Mouse (Mus musculus) embryonic stem cell, embryonic (primary cell): ENCODE data around the gene Nrxn2.

ENCODE experiments used
- CTCF ChIA-PET, 4 experiments: fragments of 300-600 bp in 2 of 4; fragments of 350-600 bp in 2 of 4; sonication (Branson Sonifier 250); formaldehyde crosslinking; loops; one replicate each; lab custom pipeline; 2022; ENCODE audit warnings: inconsistent platforms in 2 of 4; lab: Charles Lee
- POLR2A ChIA-PET, 4 experiments: fragments of 300-600 bp in 2 of 4; fragments of 350-600 bp in 2 of 4; sonication (Branson Sonifier 250); formaldehyde crosslinking; loops; one replicate each; lab custom pipeline; 2022; ENCODE audit warnings: antibody characterized with exemption in 4 of 4, inconsistent platforms in 1 of 4; lab: Charles Lee

Nrxn2 gene

GRCm38 (mm10) chr19:6497150-6497801 is 78.7 kb downstream of the Nrxn2 start:
- ChIA-PET CTCF (interaction anchor here in 3 of 4 experiments (0.6 to 2.7 kb wide), 8 partner anchors 55 to 175 kb away, joined by 3 to 12 read pairs (median 4); partner anchors contain the start of gene Pygm (in 1 of the 3)), POLR2A (interaction anchor here in 3 of 4 experiments (0.6 to 1.2 kb wide), 5 partner anchors 18 to 936 kb away, joined by 3 to 6 read pairs (median 4); no protein-coding TSS in a partner anchor)

GRCm38 (mm10) chr19:6497803-6498202 is 79.3 kb downstream of the Nrxn2 start:
- ChIA-PET POLR2A (interaction anchor here in 3 of 4 experiments (0.6 to 1.7 kb wide), 3 partner anchors 19 to 47 kb away, joined by 3 to 4 read pairs (median 4); no protein-coding TSS in a partner anchor), CTCF (interaction anchor here in 3 of 4 experiments (0.5 to 1.4 kb wide), 7 partner anchors 54 to 689 kb away, joined by 3 to 5 read pairs (median 3); no protein-coding TSS in a partner anchor)

GRCm38 (mm10) chr19:6498350-6499131 is 80.0 kb downstream of the Nrxn2 start:
- ChIA-PET CTCF (interaction anchor here in 2 of 4 experiments (0.5 to 1.4 kb wide), 4 partner anchors 53 to 688 kb away, joined by 3 read pairs; no protein-coding TSS in a partner anchor), POLR2A (interaction anchor here in 2 of 4 experiments (0.6 to 1.7 kb wide), 3 partner anchors 9 to 47 kb away, joined by 3 to 4 read pairs (median 4); no protein-coding TSS in a partner anchor)

GRCm38 (mm10) chr19:6499860-6500635 is 81.5 kb downstream of the Nrxn2 start:
- ChIA-PET POLR2A (interaction anchor here in 1 of 4 experiments (0.6 to 0.9 kb wide), 2 partner anchors 49 to 67 kb away, joined by 3 read pairs; no protein-coding TSS in a partner anchor), CTCF (interaction anchor here in 2 of 4 experiments (0.5 to 0.6 kb wide), 3 partner anchors 10 to 348 kb away, joined by 3 to 4 read pairs (median 4); no protein-coding TSS in a partner anchor)

- ChIA-PET POLR2A (interaction anchor here in 2 of 4 experiments (0.9 to 1.4 kb wide), 2 partner anchors 48 kb away, joined by 3 read pairs; no protein-coding TSS in a partner anchor), CTCF (interaction anchor here in 2 of 4 experiments (0.5 to 1.2 kb wide), 6 partner anchors 9 to 347 kb away, joined by 3 to 8 read pairs (median 4); no protein-coding TSS in a partner anchor)
These were observed 82.1 kb downstream of the Nrxn2 start for GRCm38 (mm10) chr19:6500636-6501025.

GRCm38 (mm10) chr19:6502035-6502541 is 83.6 kb downstream of the Nrxn2 start:
- ChIA-PET CTCF (interaction anchor here in 3 of 4 experiments (0.6 to 1.3 kb wide), 9 partner anchors 10 to 96 kb away, joined by 3 to 9 read pairs (median 4); no protein-coding TSS in a partner anchor), POLR2A (interaction anchor here (0.5 to 2.5 kb wide), 19 partner anchors 8 to 420 kb away, joined by 3 to 10 read pairs (median 4); partner anchors contain the start of gene Esrra (in 1 of the 4))

- CTCF ChIA-PET = interaction anchor here in 3 of 4 experiments (0.6 to 1.3 kb wide), 7 partner anchors 10 to 161 kb away, joined by 3 to 9 read pairs (median 4); no protein-coding TSS in a partner anchor
- POLR2A ChIA-PET = interaction anchor here in 2 of 4 experiments (0.9 to 2.5 kb wide), 14 partner anchors 10 to 419 kb away, joined by 3 to 10 read pairs (median 4); partner anchors contain the start of gene Esrra (in 1 of the 2)
These were observed 84.2 kb downstream of the Nrxn2 start for GRCm38 (mm10) chr19:6502543-6503319.

- CTCF ChIA-PET = interaction anchor here in 2 of 4 experiments (1.1 kb wide), 2 partner anchors 12 kb away, joined by 3 to 5 read pairs; no protein-coding TSS in a partner anchor
- POLR2A ChIA-PET = interaction anchor here in 2 of 4 experiments (0.5 to 1.3 kb wide), 6 partner anchors 10 to 440 kb away, joined by 3 to 5 read pairs (median 3); partner anchors contain the start of genes Prdx5 (in 1 of the 2) and Trmt112 (in 1 of the 2)
These were observed 85.6 kb downstream of the Nrxn2 start for GRCm38 (mm10) chr19:6503926-6504655.

- ChIA-PET CTCF (interaction anchor here in 2 of 4 experiments (1.1 kb wide), 2 partner anchors 12 to 13 kb away, joined by 3 to 5 read pairs; no protein-coding TSS in a partner anchor), POLR2A (interaction anchor here in 2 of 4 experiments (0.5 to 1.1 kb wide), 4 partner anchors 52 to 439 kb away, joined by 3 to 5 read pairs (median 3); partner anchors contain the start of genes Prdx5 (in 1 of the 2) and Trmt112 (in 1 of the 2))
These were observed 86.1 kb downstream of the Nrxn2 start for GRCm38 (mm10) chr19:6504656-6505045.

- CTCF ChIA-PET = interaction anchor here in 1 of 4 experiments (0.6 to 1.3 kb wide), 6 partner anchors 15 to 486 kb away, joined by 3 to 7 read pairs (median 4); no protein-coding TSS in a partner anchor
- POLR2A ChIA-PET = interaction anchor here in 2 of 4 experiments (0.9 to 2.6 kb wide), 9 partner anchors 8 to 357 kb away, joined by 3 to 11 read pairs (median 5); no protein-coding TSS in a partner anchor
These were observed 88.9 kb downstream of the Nrxn2 start for GRCm38 (mm10) chr19:6507393-6507792.

GRCm38 (mm10) chr19:6509881-6510280 is 91.3 kb downstream of the Nrxn2 start:
- CTCF ChIA-PET = interaction anchor here in 2 of 4 experiments (0.7 to 1.1 kb wide), 2 partner anchors 9 to 18 kb away, joined by 3 read pairs; no protein-coding TSS in a partner anchor
- POLR2A ChIA-PET = interaction anchor here in 1 of 4 experiments (1.1 kb wide), 1 partner anchor 8 kb away, joined by 3 read pairs; no protein-coding TSS in a partner anchor

- ChIA-PET CTCF (interaction anchor here in 2 of 4 experiments (0.7 to 1.1 kb wide), 3 partner anchors 10 to 207 kb away, joined by 3 to 4 read pairs (median 3); no protein-coding TSS in a partner anchor), POLR2A (interaction anchor here in 2 of 4 experiments (0.6 to 1.1 kb wide), 2 partner anchors 9 to 184 kb away, joined by 3 read pairs; no protein-coding TSS in a partner anchor)
These were observed 92.0 kb downstream of the Nrxn2 start for GRCm38 (mm10) chr19:6510546-6510945.

- POLR2A ChIA-PET = interaction anchor here in 3 of 4 experiments (0.9 to 2.5 kb wide), 8 partner anchors 11 to 683 kb away, joined by 3 to 10 read pairs (median 4); no protein-coding TSS in a partner anchor
- CTCF ChIA-PET = interaction anchor here (0.6 to 2.2 kb wide), 12 partner anchors 12 to 96 kb away, joined by 3 to 11 read pairs (median 4); no protein-coding TSS in a partner anchor
These were observed 95.0 kb downstream of the Nrxn2 start for GRCm38 (mm10) chr19:6513389-6514139.

- CTCF ChIA-PET = interaction anchor here in 2 of 4 experiments (0.8 to 1.6 kb wide), 3 partner anchors 15 to 23 kb away, joined by 3 to 8 read pairs (median 5); no protein-coding TSS in a partner anchor
- POLR2A ChIA-PET = interaction anchor here in 2 of 4 experiments (1.1 to 2.5 kb wide), 10 partner anchors 10 to 55 kb away, joined by 3 to 39 read pairs (median 6); no protein-coding TSS in a partner anchor
These were observed 96.4 kb downstream of the Nrxn2 start for GRCm38 (mm10) chr19:6514940-6515339.
